Mouse (Mus musculus) limb, embryonic 13.5 days (tissue): Measurements from ENCODE around the gene Naglu. TPM values are rescaled to one million over a fixed set of nuclear protein-coding genes. Genes with fewer than 3 reads are reported as not detected.

Experiments
- ATAC-seq: fragments of 200-750 bp; cut with Nextera tagmentation; 2 replicates; pipeline ENCODE4 v1.8.0; 2017; ENCODE audit warnings: low read depth, moderate number of reproducible peaks, moderate TSS enrichment; ENCODE audit not compliant: low FRiP score
- H3K27ac ChIP-seq: fragments of 300-500 bp; sonication (generic); 2 replicates; pipeline ENCODE4 v1.5.1; 2015; ENCODE audit warnings: inconsistent platforms, mild to moderate bottlenecking, moderate library complexity
- H3K27me3 ChIP-seq: fragments of 300-500 bp; sonication (generic); 2 replicates; pipeline ENCODE4 v1.6.1; 2015; ENCODE audit warnings: mild to moderate bottlenecking, inconsistent platforms
- H3K36me3 ChIP-seq: fragments of 300-500 bp; sonication (generic); 2 replicates; pipeline ENCODE4 v1.6.1; 2015; ENCODE audit warnings: inconsistent platforms, mild to moderate bottlenecking, moderate library complexity
- H3K4me1 ChIP-seq: fragments of 300-500 bp; sonication (generic); 2 replicates; pipeline ENCODE4 v1.6.1; 2015; ENCODE audit warnings: inconsistent platforms
- H3K4me2 ChIP-seq: fragments of 300-500 bp; sonication (generic); replicated peaks from 2 replicates; pipeline ENCODE4 v1.6.1; 2015; ENCODE audit warnings: inconsistent platforms, mild to moderate bottlenecking, moderate library complexity
- H3K4me3 ChIP-seq: fragments of 300-500 bp; sonication (generic); 2 replicates; pipeline ENCODE4 v1.5.1; 2015; ENCODE audit warnings: moderate library complexity, mild to moderate bottlenecking, inconsistent platforms
- H3K9ac ChIP-seq: fragments of 300-500 bp; sonication (generic); 2 replicates; pipeline ENCODE4 v1.6.1; 2015; ENCODE audit warnings: mild to moderate bottlenecking, inconsistent platforms
- H3K9me3 ChIP-seq: fragments of 300-500 bp; sonication (generic); 2 replicates; pipeline ENCODE4 v1.6.1; 2016; ENCODE audit warnings: inconsistent platforms
- WGBS: fragments of 180-500 bp; shearing (Covaris S2); methylation state at CpG from one replicate; pipeline ENCODE4 v1.1.7; 2015; 5-methylcytosine and 5-hydroxymethylcytosine counted together
- polyA plus RNA-seq: library from polyadenylated mRNA; unstranded; fragments of >200 nt; fragmentation: Nextera tagmentation; extraction: Ambion mirVana; gene quantifications from 2 replicates; pipeline ENCODE4 v1.2.1, GENCODE M21; 2015

Naglu gene
- polyA plus RNA-seq, 1 experiment from 2014 or later = 9.4 TPM

- H3K4me1 ChIP-seq = no peaks in the 10 kb centered on the region
- peaks cover 96% of the 10 kb centered on the region for H3K36me3 ChIP-seq
- ATAC-seq = no peak
- no peak overlapping the region for H3K4me2 ChIP-seq
- WGBS = 91% methylated on average over 4 of the region's 4 CpGs
- H3K27ac ChIP-seq = no peak overlapping the region
- H3K9me3 ChIP-seq = no peaks in the 10 kb centered on the region
- H3K4me3 ChIP-seq = no peak overlapping the region
- no peaks in the 10 kb centered on the region for H3K27me3 ChIP-seq
- H3K9ac ChIP-seq = no peak overlapping the region
Measured at GRCm38 (mm10) chr11:101045826-101046225, 24.0 kb upstream of the Naglu start.

GRCm38 (mm10) chr11:101046440-101046839 lies 23.4 kb upstream of the Naglu start:
- H3K9ac ChIP-seq = no peak overlapping the region
- WGBS = 83% methylated on average over 9 of the region's 9 CpGs
- H3K4me1 ChIP-seq = no peaks in the 10 kb centered on the region
- H3K27me3 ChIP-seq = no peaks in the 10 kb centered on the region
- no peaks in the 10 kb centered on the region for H3K9me3 ChIP-seq
- H3K4me3 ChIP-seq = no peak overlapping the region
- no peak overlapping the region for H3K4me2 ChIP-seq
- peaks cover 94% of the 10 kb centered on the region for H3K36me3 ChIP-seq
- ATAC-seq = no peak
- no peak overlapping the region for H3K27ac ChIP-seq

GRCm38 (mm10) chr11:101047502-101047901 lies 22.3 kb upstream of the Naglu start:
- Histone ChIP-seq H3K4me2 (no peak overlapping the region), H3K36me3 (peaks cover 94% of the 10 kb centered on the region), H3K4me3 (no peak overlapping the region), H3K27me3 (no peaks in the 10 kb centered on the region), H3K9me3 (no peaks in the 10 kb centered on the region), H3K9ac (no peak overlapping the region), H3K4me1 (no peaks in the 10 kb centered on the region), H3K27ac (no peak overlapping the region)
- 84% methylated on average over 3 of the region's 3 CpGs for WGBS
- no peak for ATAC-seq

- H3K4me1 ChIP-seq = no peaks in the 10 kb centered on the region
- no peak overlapping the region for H3K4me3 ChIP-seq
- H3K27me3 ChIP-seq = no peaks in the 10 kb centered on the region
- H3K9me3 ChIP-seq = no peaks in the 10 kb centered on the region
- no peak for ATAC-seq
- no peak overlapping the region for H3K9ac ChIP-seq
- no peak overlapping the region for H3K4me2 ChIP-seq
- 95% methylated on average over 9 of the region's 9 CpGs for whole genome bisulfite sequencing
- peaks cover 85% of the 10 kb centered on the region for H3K36me3 ChIP-seq
- no peak overlapping the region for H3K27ac ChIP-seq
Measured at GRCm38 (mm10) chr11:101050359-101050758, 19.5 kb upstream of the Naglu start.

- Histone ChIP-seq H3K27ac (no peak overlapping the region), H3K4me3 (no peak overlapping the region), H3K9ac (no peak overlapping the region), H3K9me3 (no peaks in the 10 kb centered on the region), H3K27me3 (no peaks in the 10 kb centered on the region), H3K4me1 (no peaks in the 10 kb centered on the region), H3K4me2 (no peak overlapping the region), H3K36me3 (peaks cover 83% of the 10 kb centered on the region)
- ATAC-seq = no peak
- WGBS = 90% methylated on average over 6 of the region's 6 CpGs
Measured at GRCm38 (mm10) chr11:101051051-101051493, 18.7 kb upstream of the Naglu start.

- ATAC-seq = no peak
- Histone ChIP-seq H3K36me3 (peaks cover 80% of the 10 kb centered on the region), H3K4me2 (no peak overlapping the region), H3K27me3 (no peaks in the 10 kb centered on the region), H3K4me3 (no peak overlapping the region), H3K9me3 (no peaks in the 10 kb centered on the region), H3K4me1 (no peaks in the 10 kb centered on the region), H3K27ac (no peak overlapping the region), H3K9ac (no peak overlapping the region)
- 83% methylated on average over 8 of the region's 8 CpGs for WGBS
Measured at GRCm38 (mm10) chr11:101051617-101052016, 18.2 kb upstream of the Naglu start.

GRCm38 (mm10) chr11:101052751-101053473 lies 16.9 kb upstream of the Naglu start:
- Histone ChIP-seq H3K9ac (peak overlapping the region; percentile 9; the same call in 1 of the 2 replicates), H3K4me1 (no peaks in the 10 kb centered on the region), H3K4me3 (no peak overlapping the region), H3K9me3 (no peaks in the 10 kb centered on the region), H3K27ac (no peak overlapping the region), H3K4me2 (no peak overlapping the region), H3K27me3 (no peaks in the 10 kb centered on the region), H3K36me3 (peaks cover 77% of the 10 kb centered on the region)
- WGBS = 88% methylated on average over 10 of the region's 10 CpGs
- ATAC-seq = no peak

GRCm38 (mm10) chr11:101053974-101054373 lies 15.8 kb upstream of the Naglu start:
- H3K4me1 ChIP-seq = 0 out of 2 replicates have a peak, but pooled peaks cover 4% of the 10 kb centered on the region
- no peak overlapping the region for H3K27ac ChIP-seq
- WGBS = 92% methylated on average over 1 of the region's 1 CpGs
- H3K9ac ChIP-seq = no peak overlapping the region
- H3K27me3 ChIP-seq = no peaks in the 10 kb centered on the region
- no peaks in the 10 kb centered on the region for H3K9me3 ChIP-seq
- ATAC-seq = no peak
- no peak overlapping the region for H3K4me2 ChIP-seq
- H3K4me3 ChIP-seq = no peak overlapping the region
- H3K36me3 ChIP-seq = peaks cover 66% of the 10 kb centered on the region

GRCm38 (mm10) chr11:101055418-101055817 lies 14.4 kb upstream of the Naglu start:
- Histone ChIP-seq H3K4me3 (no peak overlapping the region), H3K9ac (no peak overlapping the region), H3K9me3 (no peaks in the 10 kb centered on the region), H3K27me3 (no peaks in the 10 kb centered on the region), H3K27ac (no peak overlapping the region), H3K36me3 (peaks cover 52% of the 10 kb centered on the region), H3K4me2 (no peak overlapping the region), H3K4me1 (peaks cover 7% of the 10 kb centered on the region; the same call in 1 of the 2 replicates)
- ATAC-seq = no peak
- WGBS = 89% methylated on average over 14 of the region's 14 CpGs

GRCm38 (mm10) chr11:101056885-101057284 lies 12.9 kb upstream of the Naglu start:
- 0 out of 2 replicates have a peak overlapping the region, but pooled peaks have one; percentile 4 for H3K9ac ChIP-seq
- WGBS = 46% methylated on average over 8 of the region's 8 CpGs
- no peak for ATAC-seq
- no peaks in the 10 kb centered on the region for H3K9me3 ChIP-seq
- H3K27me3 ChIP-seq = no peaks in the 10 kb centered on the region
- peaks cover 9% of the 10 kb centered on the region; the same call in 1 of the 2 replicates for H3K4me1 ChIP-seq
- H3K4me3 ChIP-seq = no peak overlapping the region
- H3K27ac ChIP-seq = no peak overlapping the region
- H3K36me3 ChIP-seq = peaks cover 48% of the 10 kb centered on the region
- no peak overlapping the region for H3K4me2 ChIP-seq

GRCm38 (mm10) chr11:101057860-101058259 lies 12.0 kb upstream of the Naglu start:
- Histone ChIP-seq H3K4me3 (no peak overlapping the region), H3K36me3 (peaks cover 50% of the 10 kb centered on the region), H3K27ac (no peak overlapping the region), H3K4me1 (peaks cover 14% of the 10 kb centered on the region), H3K9me3 (no peaks in the 10 kb centered on the region), H3K9ac (no peak overlapping the region), H3K4me2 (no peak overlapping the region), H3K27me3 (no peaks in the 10 kb centered on the region)
- 35% methylated on average over 5 of the region's 5 CpGs for WGBS
- ATAC-seq = no peak

GRCm38 (mm10) chr11:101058726-101059125 lies 11.1 kb upstream of the Naglu start:
- Histone ChIP-seq H3K27ac (0 out of 2 replicates have a peak overlapping the region, but pooled peaks have one; percentile 10), H3K9ac (0 out of 2 replicates have a peak overlapping the region, but pooled peaks have one; percentile 1), H3K4me2 (no peak overlapping the region), H3K9me3 (no peaks in the 10 kb centered on the region), H3K4me3 (no peak overlapping the region), H3K36me3 (peaks cover 46% of the 10 kb centered on the region), H3K4me1 (peaks cover 23% of the 10 kb centered on the region), H3K27me3 (no peaks in the 10 kb centered on the region)
- WGBS = 59% methylated on average over 5 of the region's 5 CpGs
- ATAC-seq = no peak

- no peak overlapping the region; the same call in 1 of the 2 replicates for H3K27ac ChIP-seq
- 83% methylated on average over 10 of the region's 10 CpGs for WGBS
- H3K4me3 ChIP-seq = no peak overlapping the region
Measured at GRCm38 (mm10) chr11:101059473-101059872, 10.3 kb upstream of the Naglu start.

More at GRCm38 (mm10) chr11:101059473-101059872, 10.3 kb upstream of the Naglu start:
- Histone ChIP-seq H3K4me2 (no peak overlapping the region), H3K9me3 (no peaks in the 10 kb centered on the region), H3K36me3 (peaks cover 41% of the 10 kb centered on the region), H3K4me1 (peaks cover 31% of the 10 kb centered on the region), H3K9ac (no peak overlapping the region), H3K27me3 (no peaks in the 10 kb centered on the region)
- no peak for ATAC-seq
